ENCODE assay signal across 10 mouse cellular contexts in genomic region chr2:38944460-38945161, GRCm38 (mm10). TPM values are rescaled to one million over a fixed set of nuclear protein-coding genes. Genes with fewer than 3 reads are reported as not detected.
DNase-seq lines count a peak whose midpoint lies in the region; ATAC-seq and TF ChIP-seq lines count a peak whose summit lies in the region.
"Had no signal": no experiment of that assay in that cellular context is flagged by ENCODE, and none has a peak within 500 bp of the region (broad histone marks: within the 10 kb centered on the region; RNA-seq: fewer than 3 reads in every experiment).

No protein-coding gene starts in this region.

- no peaks in the 10 kb centered on the region for H3K36me3 ChIP-seq in kidney, adult 2 months (ENCODE audit: control insufficient read depth, insufficient read depth, low read length)
- H3K36me3 ChIP-seq: stomach, embryonic 15.5 days had no signal

- TF ChIP-seq CTCF in kidney, adult 2 months (conservative IDR thresholded peaks at IDR 0.05; ENCODE audit: insufficient read depth, insufficient read length, low read depth, low read length) = no peak; the same call in 1 of the 2 replicates

- ATAC-seq in common myeloid progenitor, adult 5-6 weeks (replicated peaks; ENCODE audit: low read depth, poor library complexity, severe bottlenecking) = peak; percentile 33; the same call in 1 of the 2 replicates

- WGBS in kidney, adult 2 months = 76% methylated on average over 3 of the region's 3 CpGs

- H3K27ac ChIP-seq in kidney, adult 2 months (ENCODE audit: insufficient read depth, low read depth, low read length) = no peak overlapping the region
- H3K27ac ChIP-seq: stomach, embryonic 15.5 days had no signal

- peak; percentile 17 for DNase-seq in kidney, adult 2 months
- DNase-seq in kidney, adult 18-20 months = no peak
- DNase-seq in 3134 (ENCODE audit: extremely low read depth, insufficient read length, low spot score) = peak; percentile 17
- DNase-seq in 416B (ENCODE audit: low read depth) = peak; percentile 67
- DNase-seq in right cerebral cortex, postnatal 25 days = no peak
- no peak for DNase-seq in natural killer cell, adult 2 months (ENCODE audit: low spot score in 2 of 2)
- no peak for DNase-seq in ovary, postnatal 36 days (ENCODE audit: low spot score)

- TF ChIP-seq POLR2A in kidney, adult 2 months (IDR thresholded peaks at IDR 0.05; ENCODE audit: low read depth, low read length) = no peak

- H3K4me1 ChIP-seq in kidney, adult 2 months (ENCODE audit: control insufficient read depth, insufficient read depth, low read length) = no peaks in the 10 kb centered on the region
- H3K4me1 ChIP-seq: stomach, embryonic 15.5 days had no signal

- H3K27me3 ChIP-seq in kidney, adult 2 months (replicated peaks; ENCODE audit: control insufficient read depth, insufficient read depth, low read length) = no peaks in the 10 kb centered on the region
- H3K27me3 ChIP-seq: stomach, embryonic 15.5 days had no signal

- no peak overlapping the region for H3K4me3 ChIP-seq in kidney, adult 2 months (ENCODE audit: insufficient read depth, low read depth, low read length)
- H3K4me3 ChIP-seq: erythroblast, embryonic 14.5 days; stomach, embryonic 15.5 days had no signal

RNA-seq across cellular contexts. Expression of gene Olfml2a, which starts 12.8 kb away (rescaled TPM):
- polyA plus RNA-seq in kidney, adult 2 months (2012; rRNA removed) = 0.98 and 1.2 TPM in 2 replicates
- not detected in 2 replicates for total RNA-seq in common myeloid progenitor, adult 5-6 weeks (2017)

RNA-seq across cellular contexts. Expression of gene Nr6a1, which starts 17.1 kb away (rescaled TPM):
- 2.6 and 5.1 TPM in 2 replicates for polyA plus RNA-seq in kidney, adult 2 months (2012; rRNA removed)
- total RNA-seq in common myeloid progenitor, adult 5-6 weeks (2017) = 1.7 and 5.7 TPM in 2 replicates
- polyA plus RNA-seq: erythroblast, embryonic 14.5 days had no signal

RNA-seq across cellular contexts. Expression of gene Wdr38, which starts 52.7 kb away (rescaled TPM):
- polyA plus RNA-seq in kidney, adult 2 months (2012; rRNA removed) = 0.57 and 0.59 TPM in 2 replicates
- total RNA-seq in common myeloid progenitor, adult 5-6 weeks (2017) = 0.18 and 0.34 TPM in 2 replicates
- polyA plus RNA-seq: erythroblast, embryonic 14.5 days had no signal

Comparison
In these comparisons a context has a peak if more than half of its experiments do, and no peak if none do; other contexts are left out.
1. DNase-seq: peak in kidney, adult 2 months (single experiment), 3134 (single experiment) and 416B (single experiment); none in kidney, adult 18-20 months (single experiment), right cerebral cortex, postnatal 25 days (single experiment), natural killer cell, adult 2 months (0 of 2) and ovary, postnatal 36 days (single experiment).